Mouse (Mus musculus) liver, adult (tissue): ENCODE measurements around the gene Gabrr3.

Source experiments
- GATA4 ChIP-seq: IDR thresholded peaks from 2 replicates; pipeline ENCODE4 v1.6.1; 2014; ENCODE audit warnings: mild to moderate bottlenecking, low read length; ENCODE audit not compliant: insufficient replicate concordance

The Gabrr3 gene

DNA sequence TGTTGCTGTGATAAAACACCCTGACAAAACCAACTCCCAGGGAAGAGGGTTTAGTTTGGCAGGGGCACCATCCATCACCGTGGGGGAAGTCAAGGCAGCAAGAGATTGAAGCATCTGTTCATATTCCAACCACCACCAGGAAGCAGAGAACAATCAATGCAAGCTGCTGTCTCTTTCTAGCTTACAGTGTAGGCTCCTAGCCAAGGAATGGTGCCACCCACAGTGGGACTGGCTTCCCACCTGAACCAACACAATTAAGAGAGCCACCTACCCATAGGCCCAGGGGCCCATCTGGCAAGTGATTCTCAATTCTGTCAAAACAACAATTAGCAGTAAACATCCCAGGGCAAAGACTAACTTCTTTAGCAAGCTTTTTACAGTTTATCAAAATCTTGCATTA is 41.0 kb downstream of the Gabrr3 start:
- TF ChIP-seq GATA4, result no peak

GRCm38 (mm10) chr16:59449092-59449491 is 42.0 kb downstream of the Gabrr3 start:
- TF ChIP-seq GATA4, result no peak

GRCm38 (mm10) chr16:59451813-59452212 is 44.7 kb downstream of the Gabrr3 start:
- TF ChIP-seq GATA4, result no peak

GRCm38 (mm10) chr16:59463567-59463966 is 56.4 kb downstream of the Gabrr3 start:
- TF ChIP-seq GATA4, result no peak

GRCm38 (mm10) chr16:59463973-59464372 is 56.8 kb downstream of the Gabrr3 start:
- no peak for TF ChIP-seq GATA4

- no peak for TF ChIP-seq GATA4
Observed at GRCm38 (mm10) chr16:59469846-59470245, 62.7 kb downstream of the Gabrr3 start.

GRCm38 (mm10) chr16:59471637-59472278 is 64.6 kb downstream of the Gabrr3 start, which contains the start of gene Riox2:
TSS of gene Riox2 (plus strand) at chr16:59471775.
- no peak for TF ChIP-seq GATA4

GRCm38 (mm10) chr16:59472546-59472945 is 65.4 kb downstream of the Gabrr3 start:
- TF ChIP-seq GATA4, result no peak

DNA sequence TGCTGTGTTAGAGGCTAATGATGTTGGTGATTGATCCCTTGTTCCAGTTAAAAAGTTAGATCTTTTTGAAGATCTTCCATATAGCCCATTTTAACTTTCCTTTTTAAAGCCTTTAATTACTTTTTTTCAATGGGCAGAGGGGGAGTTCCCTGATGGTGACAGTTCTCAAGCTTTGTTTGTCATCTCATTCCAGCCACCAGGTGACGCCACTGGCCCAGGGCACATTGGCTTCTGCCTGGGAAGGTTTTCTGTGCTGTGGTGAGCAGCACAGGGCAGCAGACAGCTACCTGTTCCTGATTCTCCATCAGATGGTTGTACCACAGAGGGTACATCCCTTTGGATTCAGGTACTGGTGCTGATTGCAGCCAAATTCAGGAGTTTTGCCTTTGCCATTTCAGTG is 67.7 kb downstream of the Gabrr3 start:
- TF ChIP-seq GATA4, result no peak

DNA sequence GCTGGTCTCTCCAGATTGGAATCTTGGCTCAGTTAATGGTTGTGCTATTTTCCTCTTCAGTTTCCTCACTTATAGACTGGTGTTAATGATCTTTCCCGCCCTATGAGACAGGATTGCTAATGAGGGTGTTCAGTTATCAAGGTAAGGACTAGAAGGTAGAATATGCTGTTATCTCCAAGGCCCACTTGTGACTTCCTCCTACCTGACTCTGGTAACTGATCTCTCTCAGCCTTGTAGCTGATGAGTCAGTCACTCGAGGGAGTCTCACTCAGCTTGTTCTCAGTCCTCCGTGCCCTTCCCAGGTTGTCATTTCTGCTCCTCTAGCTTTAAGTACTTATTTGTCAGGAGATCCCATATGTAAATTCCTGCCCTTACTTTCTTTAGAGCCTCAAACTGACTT is 70.8 kb downstream of the Gabrr3 start:
- TF ChIP-seq GATA4, result no peak

- TF ChIP-seq GATA4, result no peak
Observed at GRCm38 (mm10) chr16:59487239-59487638, 80.1 kb downstream of the Gabrr3 start.

GRCm38 (mm10) chr16:59487975-59488548 is 80.9 kb downstream of the Gabrr3 start:
- TF ChIP-seq GATA4, result no peak

DNA sequence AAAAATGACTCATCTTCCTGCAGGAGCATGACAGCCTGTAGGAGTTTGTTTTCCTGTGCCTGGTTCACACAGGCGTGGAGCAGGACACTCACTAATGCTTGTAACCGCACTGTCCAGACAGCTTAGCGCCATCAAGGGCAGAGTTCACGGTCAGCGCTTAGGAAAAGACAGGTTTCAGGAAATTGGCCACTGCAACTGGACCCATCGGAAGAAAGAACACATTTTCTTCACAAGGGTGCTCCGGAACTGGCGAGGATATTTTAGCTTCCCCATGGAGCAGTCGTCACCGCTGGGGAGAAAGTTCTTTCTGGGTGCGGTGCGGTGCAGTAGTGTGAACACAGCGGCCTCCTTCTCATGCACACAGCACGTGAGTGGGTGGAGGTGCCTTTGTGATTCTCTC is 86.1 kb downstream of the Gabrr3 start:
- no peak for TF ChIP-seq GATA4

DNA sequence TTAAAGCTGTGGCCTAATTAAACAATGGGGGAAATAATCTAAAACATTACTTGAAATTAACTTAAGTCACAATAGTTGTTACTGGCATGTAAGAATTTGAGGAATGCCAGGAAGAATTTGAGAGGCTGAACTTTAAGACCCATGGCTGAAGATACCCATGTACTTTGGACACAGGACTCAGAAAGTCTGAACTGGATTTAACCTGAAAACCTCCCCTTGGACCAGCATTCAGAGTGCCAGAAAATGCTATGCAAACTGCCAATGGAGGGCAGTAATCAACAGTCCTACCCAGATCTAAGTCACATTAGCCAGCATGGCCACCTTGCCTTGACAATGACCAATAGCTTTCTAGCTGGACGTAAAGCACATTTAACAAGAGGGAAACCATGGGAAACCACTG is 90.8 kb downstream of the Gabrr3 start:
- TF ChIP-seq GATA4, result no peak

GRCm38 (mm10) chr16:59499180-59499579 is 92.0 kb downstream of the Gabrr3 start:
- TF ChIP-seq GATA4, result no peak

DNA sequence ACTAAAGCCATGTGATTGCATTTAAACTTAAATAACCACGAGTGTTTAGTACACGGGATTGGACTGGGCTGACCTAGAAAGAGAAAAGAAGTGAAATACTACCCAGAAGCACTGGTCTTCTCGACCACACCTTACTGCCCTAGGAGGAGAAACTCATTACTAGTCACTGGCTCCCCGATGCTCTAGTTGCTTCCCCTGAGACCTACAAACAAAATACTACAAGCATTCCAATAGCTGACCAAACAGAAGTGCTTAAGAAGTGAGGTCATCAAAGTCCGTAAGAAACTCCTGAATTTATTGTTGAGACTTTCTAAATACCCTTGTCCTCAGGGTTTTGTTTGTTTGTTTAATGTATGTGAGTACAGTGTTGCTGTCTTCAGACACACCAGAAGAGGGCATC is 102.7 kb downstream of the Gabrr3 start:
- no peak for TF ChIP-seq GATA4
